Mouse (Mus musculus) CD8-positive naive resting alpha-beta T cell, adult 57 days (primary cell): ENCODE results near the gene Zfp54. TPM values are rescaled to one million over a fixed set of nuclear protein-coding genes. Genes with fewer than 3 reads are reported as not detected.

Experiments
- total RNA-seq: library from RNA; stranded (reverse); gene quantifications from one replicate; pipeline ENCODE4 v1.2.4, GENCODE M21; 2023

Zfp54 gene
- 2.0 TPM for total RNA-seq

GRCm38 (mm10) chr17:21422664-21423599, at the start of gene Zfp54:
Gene Zfp54, plus strand, starts transcription at chr17:21423227.

GRCm38 (mm10) chr17:21383391-21384056, 39.5 kb upstream of the Zfp54 start, which contains the start of gene Zfp677:
Gene Zfp677, plus strand, starts transcription at chr17:21383748.

DNA sequence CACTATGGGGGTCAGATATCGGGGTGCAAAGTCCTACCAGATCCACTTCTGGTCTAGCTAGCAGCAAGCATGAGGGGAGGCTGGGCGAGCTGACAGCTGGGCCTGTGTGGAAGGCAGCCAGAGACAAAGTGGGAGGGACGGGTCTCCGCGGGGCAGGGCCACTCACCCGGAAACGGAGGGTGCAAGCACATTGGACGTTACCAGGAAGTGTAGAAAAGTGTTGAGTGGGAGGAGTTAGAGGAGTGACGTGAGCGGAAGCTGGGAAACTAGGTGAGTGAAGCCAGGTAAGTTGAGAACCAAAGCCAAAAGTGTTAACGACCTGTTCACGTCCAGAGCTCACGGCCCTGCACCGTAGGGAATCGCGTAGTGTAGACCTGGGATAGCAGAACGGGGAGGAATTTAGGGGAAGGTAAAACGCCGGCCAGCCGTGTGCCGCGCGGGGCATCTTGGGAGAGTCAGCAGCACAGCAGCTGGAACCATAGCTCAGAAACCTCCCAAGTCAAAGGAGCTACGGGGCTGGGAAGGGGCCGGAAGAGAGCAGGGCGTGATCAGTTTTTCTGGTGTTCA, 27.2 kb downstream of the Zfp54 start, which contains the start of gene Zfp51:
Gene Zfp51 (plus strand): TSS at position 237 of the 567 bp plus-strand sequence.

Other genes starting within 250 kb of the Zfp54 start
- not detected for gene Vmn1r234, start 197.1 kb upstream of the Zfp54 start, total RNA-seq
- not detected for gene Vmn1r235, start 166.8 kb upstream of the Zfp54 start, total RNA-seq
- not detected for gene Vmn1r236, start 140.3 kb upstream of the Zfp54 start, total RNA-seq
- gene Vmn1r237, start 111.4 kb upstream of the Zfp54 start, total RNA-seq, result not detected
- 6.1 TPM for gene Zfp677, start 39.5 kb upstream of the Zfp54 start, total RNA-seq
- gene Zfp51, start 27.1 kb downstream of the Zfp54 start, total RNA-seq, result 23.0 TPM
- gene Zfp53, start 65.8 kb downstream of the Zfp54 start, total RNA-seq, result 31.6 TPM
- gene Zfp52, start 112.3 kb downstream of the Zfp54 start, total RNA-seq, result 8.0 TPM
- gene Zfp948, start 143.8 kb downstream of the Zfp54 start, total RNA-seq, result 1.4 TPM
- 9.9 TPM for gene Zfp983, start 227.4 kb downstream of the Zfp54 start, total RNA-seq